17 mouse cellular contexts compared by ENCODE assay signal in genomic region chr1:174959837-174960236, GRCm38 (mm10). TPM values are rescaled to one million over a fixed set of nuclear protein-coding genes. Genes with fewer than 3 reads are reported as not detected.
"Had no signal": no experiment of that assay in that cellular context is flagged by ENCODE, and none has a peak within 500 bp of the region (broad histone marks: within the 10 kb centered on the region; RNA-seq: fewer than 3 reads in every experiment).

No protein-coding gene starts in this region.

- H3K9me3 ChIP-seq: neural tube, embryonic 13.5 days; neural tube, embryonic 15.5 days; stomach, embryonic 15.5 days had no signal

- DNase-seq: retina, postnatal 1 day; right cerebral cortex, adult 18-20 months; right cerebral cortex, postnatal 14 days; right cerebral cortex, postnatal 25 days; right cerebral cortex, postnatal 4 days; spleen, adult 18-20 months; thymus, adult 18-20 months; thymus, adult 2 months; thymus, postnatal 14 days; thymus, postnatal 25 days; thymus, postnatal 36 days; thymus, postnatal 4 days had no signal

- H3K9ac ChIP-seq: neural tube, embryonic 13.5 days; neural tube, embryonic 15.5 days; stomach, embryonic 15.5 days had no signal

- H3K4me3 ChIP-seq: neural tube, embryonic 13.5 days; neural tube, embryonic 15.5 days; stomach, embryonic 15.5 days had no signal

- H3K36me3 ChIP-seq: neural tube, embryonic 13.5 days; neural tube, embryonic 15.5 days; stomach, embryonic 15.5 days had no signal

- H3K4me1 ChIP-seq: neural tube, embryonic 13.5 days; neural tube, embryonic 15.5 days; stomach, embryonic 15.5 days had no signal

- H3K27me3 ChIP-seq: neural tube, embryonic 13.5 days; neural tube, embryonic 15.5 days; stomach, embryonic 15.5 days had no signal

- H3K27ac ChIP-seq: neural tube, embryonic 13.5 days; neural tube, embryonic 15.5 days; stomach, embryonic 15.5 days; stomach, postnatal 0 days had no signal

- H3K4me2 ChIP-seq: neural tube, embryonic 13.5 days; neural tube, embryonic 15.5 days; stomach, embryonic 15.5 days had no signal

RNA-seq across cellular contexts. Expression of gene Grem2, which starts 38.2 kb away (rescaled TPM):
- total RNA-seq: neutrophil, adult 5-6 weeks had no signal
